Mouse (Mus musculus) ES-E14 (cell line): ENCODE data around the gene Pitx1.

Experiments used
- CHD2 ChIP-seq: IDR thresholded peaks from 2 replicates; pipeline ENCODE4 v1.6.1; 2014; ENCODE audit warnings: mild to moderate bottlenecking, low read depth, low read length, inconsistent platforms
- HCFC1 ChIP-seq: IDR thresholded peaks from 2 replicates; pipeline ENCODE4 v1.6.1; 2012; ENCODE audit warnings: low read length, inconsistent platforms, borderline replicate concordance; ENCODE audit not compliant: insufficient read depth
- MAFK ChIP-seq: IDR thresholded peaks from 2 replicates; pipeline ENCODE4 v1.6.1; 2014; ENCODE audit warnings: mild to moderate bottlenecking, low read depth, low read length, inconsistent platforms; ENCODE audit not compliant: insufficient read depth
- ZC3H11A ChIP-seq: IDR thresholded peaks from 2 replicates; pipeline ENCODE4 v1.6.1; 2012; ENCODE audit warnings: low read depth, mild to moderate bottlenecking, inconsistent platforms, low read length, borderline replicate concordance
- ZNF384 ChIP-seq: IDR thresholded peaks from 2 replicates; pipeline ENCODE4 v1.6.1; 2012; ENCODE audit warnings: low read depth, low read length, inconsistent platforms

DNA sequence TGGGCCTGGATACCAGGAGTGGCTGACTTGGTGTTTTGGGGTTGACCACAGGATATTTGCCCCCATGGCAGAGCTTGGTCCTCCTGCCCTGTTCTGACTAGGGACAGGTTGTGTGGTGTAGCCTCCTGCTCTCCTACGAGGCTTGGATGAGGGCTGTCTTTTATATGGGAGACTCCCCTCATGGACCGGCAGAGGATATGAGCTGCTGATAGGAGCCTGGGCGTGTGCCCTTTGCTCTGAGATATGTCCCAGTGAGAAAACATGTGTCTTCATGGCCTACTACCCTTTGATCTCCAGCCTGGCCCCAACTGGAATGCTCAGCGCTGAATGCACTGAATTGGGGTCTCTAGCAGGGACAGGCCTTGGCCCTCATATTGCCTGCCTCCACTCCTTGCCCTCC is 42.4 kb upstream of the Pitx1 start:
- no peak for TF ChIP-seq ZNF384
- TF ChIP-seq MAFK, result no peak
- no peak for TF ChIP-seq HCFC1
- TF ChIP-seq CHD2, result no peak
- no peak for TF ChIP-seq ZC3H11A
